8 mouse cellular contexts compared by ENCODE assay signal in the genomic region with DNA sequence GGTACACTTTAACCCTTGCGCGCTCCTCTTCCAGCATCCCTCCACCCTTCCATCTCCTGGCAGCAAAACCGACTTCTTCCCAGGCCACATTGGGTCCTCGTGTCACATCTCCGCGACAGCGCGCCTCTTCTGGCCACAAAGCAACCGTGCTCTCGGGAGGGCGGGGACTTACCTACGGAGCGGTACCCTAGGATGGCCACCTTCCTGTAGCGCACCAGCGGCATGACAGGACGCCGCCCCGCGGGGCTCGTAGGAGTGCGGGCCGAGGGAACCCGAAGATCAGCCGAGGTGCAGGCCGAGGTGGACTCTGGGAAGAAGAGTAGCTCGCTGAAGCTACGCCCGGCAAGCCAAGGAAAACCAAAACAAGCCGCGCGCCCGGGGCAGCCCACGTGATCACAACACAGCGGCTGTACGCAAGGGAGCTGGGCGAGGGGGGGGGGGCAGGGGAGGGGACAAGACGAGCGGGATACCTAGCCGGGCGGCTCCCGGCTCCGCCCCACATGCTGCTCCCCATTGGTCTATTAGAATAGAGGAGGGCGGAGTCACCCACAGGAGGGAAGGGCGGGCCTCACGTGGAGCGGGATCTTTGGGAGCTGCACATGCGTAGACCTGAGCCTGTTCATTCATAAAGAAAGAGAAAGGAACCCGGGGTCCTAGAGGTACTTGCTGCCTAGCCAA. TPM values are rescaled to one million over a fixed set of nuclear protein-coding genes. Genes with fewer than 3 reads are reported as not detected.
A peak's percentile ranks its signal among the peaks of the same experiment; 100 is the strongest.
DNase-seq lines count a peak whose midpoint lies in the region; ATAC-seq lines count a peak whose summit lies in the region.

No protein-coding gene starts in this region.

- ATAC-seq in hindbrain, embryonic 11.5 days (ENCODE audit: low FRiP score), result peak; percentile 97

- H3K27ac ChIP-seq in hindbrain, embryonic 11.5 days (ENCODE audit: low read depth, low read length), result peak overlapping the region; percentile 24

- H3K4me3 ChIP-seq in hindbrain, embryonic 11.5 days (ENCODE audit: low read depth, low read length), result peak overlapping the region; percentile 55

- under 1% methylated on average over 48 of the region's 48 CpGs for WGBS in hindbrain, embryonic 11.5 days

- H3K27me3 ChIP-seq in hindbrain, embryonic 11.5 days (ENCODE audit: control insufficient read depth, insufficient read depth, low read length), result no peaks in the 10 kb centered on the region

- H3K9me3 ChIP-seq in hindbrain, embryonic 11.5 days (ENCODE audit: control insufficient read depth, low read length), result no peaks in the 10 kb centered on the region

- peak; percentile 96 for DNase-seq in NIH3T3 (ENCODE audit: low read depth)
- DNase-seq in cerebellum, adult 9-11 months, result peak; percentile 98
- DNase-seq in frontal cortex, adult 2 months (ENCODE audit: extremely low spot score in 1 of 2, low spot score in 1 of 2), result peak; percentile 89 to 93
- peak; percentile 96 for DNase-seq in hindbrain, embryonic 11.5 days (ENCODE audit: low spot score)
- DNase-seq in layer of hippocampus, postnatal 14 days (ENCODE audit: low spot score in 2 of 2), result peak; percentile 79 to 92
- peak; percentile 88 for DNase-seq in lung, postnatal 14 days
- DNase-seq in retina, adult 2 months (ENCODE audit: low read depth, low spot score), result peak; percentile 87
- peak; percentile 89 to 95 for DNase-seq in thymus, postnatal 36 days

- peak overlapping the region; percentile 47 for H3K9ac ChIP-seq in hindbrain, embryonic 11.5 days (ENCODE audit: low read depth, low read length)

- no peaks in the 10 kb centered on the region for H3K36me3 ChIP-seq in hindbrain, embryonic 11.5 days (ENCODE audit: control insufficient read depth, insufficient read depth, low read length)

- H3K4me2 ChIP-seq in hindbrain, embryonic 11.5 days (replicated peaks; ENCODE audit: low read depth, low read length), result peak overlapping the region; percentile 70

- no peaks in the 10 kb centered on the region for H3K4me1 ChIP-seq in hindbrain, embryonic 11.5 days (replicated peaks; ENCODE audit: control insufficient read depth, insufficient read depth, low read length)

RNA-seq across cellular contexts. Expression of a gene that starts 10.1 kb away (rescaled TPM):
- polyA plus RNA-seq in frontal cortex, adult 2 months (2012; rRNA removed), result 47.0 and 48.6 TPM in 2 replicates
- polyA plus RNA-seq in hindbrain, embryonic 11.5 days (2014; fragmentation: Nextera tagmentation; extraction: Ambion mirVana), result 13.7 and 20.5 TPM in 2 replicates
- 10 to 100 TPM; 71.7 to 83.1 TPM for total RNA-seq in layer of hippocampus, postnatal 14 days (2021)

RNA-seq across cellular contexts. Expression of a gene that starts 13.2 kb away (rescaled TPM):
- polyA plus RNA-seq in frontal cortex, adult 2 months (2012; rRNA removed), result 17.6 and 19.2 TPM in 2 replicates
- 13.4 and 17.8 TPM in 2 replicates for polyA plus RNA-seq in hindbrain, embryonic 11.5 days (2014; fragmentation: Nextera tagmentation; extraction: Ambion mirVana)
- total RNA-seq in layer of hippocampus, postnatal 14 days (2021), result 1 to 10 TPM; 8.1 to 9.3 TPM

RNA-seq across cellular contexts. Expression of a gene that starts 17.2 kb away (rescaled TPM):
- polyA plus RNA-seq in frontal cortex, adult 2 months (2012; rRNA removed), result 0.44 and 0.80 TPM in 2 replicates
- 0.56 and 0.68 TPM in 2 replicates for polyA plus RNA-seq in hindbrain, embryonic 11.5 days (2014; fragmentation: Nextera tagmentation; extraction: Ambion mirVana)
- under 1 TPM; 0.31 to 0.35 TPM for total RNA-seq in layer of hippocampus, postnatal 14 days (2021)

RNA-seq across cellular contexts. Expression of a gene that starts 36.9 kb away (rescaled TPM):
- polyA plus RNA-seq in frontal cortex, adult 2 months (2012; rRNA removed), result 30.5 and 33.6 TPM in 2 replicates
- 9.4 and 13.4 TPM in 2 replicates for polyA plus RNA-seq in hindbrain, embryonic 11.5 days (2014; fragmentation: Nextera tagmentation; extraction: Ambion mirVana)
- 10 to 100 TPM; 13.7 to 17.9 TPM for total RNA-seq in layer of hippocampus, postnatal 14 days (2021)

RNA-seq across cellular contexts. Expression of a gene that starts 49.8 kb away (rescaled TPM):
- polyA plus RNA-seq in frontal cortex, adult 2 months (2012; rRNA removed), result 67.8 and 74.0 TPM in 2 replicates
- polyA plus RNA-seq in hindbrain, embryonic 11.5 days (2014; fragmentation: Nextera tagmentation; extraction: Ambion mirVana), result 65.9 and 70.6 TPM in 2 replicates
- total RNA-seq in layer of hippocampus, postnatal 14 days (2021), result 10 to 100 TPM; 44.5 to 46.2 TPM

Comparison
In these comparisons a context has a peak if more than half of its experiments do, and no peak if none do; other contexts are left out.
1. Peak in every context shown above with its lines: DNase-seq, ATAC-seq, H3K4me3 ChIP-seq and H3K27ac ChIP-seq.